Mouse (Mus musculus): ENCODE data around the gene Ccdc63. TPM values are rescaled to one million over a fixed set of nuclear protein-coding genes. Genes with fewer than 3 reads are reported as not detected.
"Not testable (repeated sequence)": the region's sequence is repeated elsewhere in the genome, so short reads cannot be mapped to it uniquely, and the experiment has no call there.

Ccdc63 gene
- total RNA-seq, 2 experiments from 2014 or later: not detected

DNA sequence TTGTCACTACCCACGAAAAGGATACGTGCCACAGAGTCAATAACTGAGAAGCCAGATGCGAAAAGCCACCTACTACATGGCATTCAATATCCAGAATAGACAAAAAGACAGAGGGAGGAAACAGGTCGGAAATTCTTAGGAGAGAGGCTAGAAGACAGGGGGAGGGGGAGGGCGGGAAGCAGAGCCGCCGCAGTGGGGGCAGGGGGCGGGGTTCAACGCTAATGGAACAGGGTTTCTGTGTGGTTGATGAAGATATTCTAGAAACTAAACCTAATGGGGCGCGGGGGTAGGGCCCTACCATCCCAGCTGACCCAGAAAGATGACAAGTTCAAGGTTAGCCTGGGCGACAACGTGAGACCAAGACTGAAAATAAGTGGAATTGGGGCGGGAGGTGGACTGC, 13.4 kb upstream of the Ccdc63 start:
- intact Hi-C loops (cut with DNase I): no loop called here
- no peak for DNase-seq

- intact Hi-C loops (cut with DNase I); DNase-seq: not testable (repeated sequence)
Measured at GRCm38 (mm10) chr5:122152508-122152907, 11.9 kb upstream of the Ccdc63 start.

- DNase-seq: no peak
- intact Hi-C loops (cut with DNase I): no loop called here
Measured at GRCm38 (mm10) chr5:122149259-122149658, 8.6 kb upstream of the Ccdc63 start.

- intact Hi-C loops (cut with DNase I): no loop called here
Measured at GRCm38 (mm10) chr5:122148107-122148506, 7.5 kb upstream of the Ccdc63 start.

GRCm38 (mm10) chr5:122146609-122147008, 6.0 kb upstream of the Ccdc63 start:
- DNase-seq: no peak
- intact Hi-C loops (cut with DNase I): no loop called here

More at GRCm38 (mm10) chr5:122148107-122148506, 7.5 kb upstream of the Ccdc63 start:
- DNase-seq: no peak

GRCm38 (mm10) chr5:122146056-122146580, 5.5 kb upstream of the Ccdc63 start:
- peak; percentile 68 to 72 for DNase-seq
- intact Hi-C loops (cut with DNase I): no loop called here

- DNase-seq: peak; percentile 66 to 73
- intact Hi-C loops (cut with DNase I): no loop called here
Measured at GRCm38 (mm10) chr5:122145381-122146055, 4.9 kb upstream of the Ccdc63 start.

DNA sequence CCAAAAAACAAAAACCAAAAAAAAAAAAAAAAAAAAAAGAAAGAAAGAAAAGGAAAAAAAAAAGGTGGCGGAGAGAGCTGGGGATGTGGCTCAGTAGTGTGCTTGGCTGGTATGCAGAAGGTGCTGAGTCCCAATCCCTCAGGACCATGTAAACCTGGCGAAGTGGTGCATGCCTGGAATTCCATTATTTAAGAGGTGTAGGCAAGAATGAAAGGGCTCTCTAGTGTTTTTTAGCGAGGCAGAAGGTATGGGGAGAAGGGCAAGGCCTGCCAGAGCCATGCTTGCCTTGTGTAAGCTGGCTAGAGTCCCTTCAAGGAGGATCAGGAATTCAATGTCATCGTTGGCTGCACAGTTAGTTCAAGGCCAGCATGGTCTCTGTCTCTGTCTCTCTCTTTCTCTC, 4.2 kb upstream of the Ccdc63 start:
- intact Hi-C loops (cut with DNase I): no loop called here
- DNase-seq: no peak

- peak; percentile 55 to 58 for DNase-seq
- intact Hi-C loops (cut with DNase I): loop anchor here (2.0 kb wide), 1 partner anchor 15 kb away; the partner anchor contains the start of gene Ppp1cc
Measured at GRCm38 (mm10) chr5:122143543-122143942, 2.9 kb upstream of the Ccdc63 start.

DNA sequence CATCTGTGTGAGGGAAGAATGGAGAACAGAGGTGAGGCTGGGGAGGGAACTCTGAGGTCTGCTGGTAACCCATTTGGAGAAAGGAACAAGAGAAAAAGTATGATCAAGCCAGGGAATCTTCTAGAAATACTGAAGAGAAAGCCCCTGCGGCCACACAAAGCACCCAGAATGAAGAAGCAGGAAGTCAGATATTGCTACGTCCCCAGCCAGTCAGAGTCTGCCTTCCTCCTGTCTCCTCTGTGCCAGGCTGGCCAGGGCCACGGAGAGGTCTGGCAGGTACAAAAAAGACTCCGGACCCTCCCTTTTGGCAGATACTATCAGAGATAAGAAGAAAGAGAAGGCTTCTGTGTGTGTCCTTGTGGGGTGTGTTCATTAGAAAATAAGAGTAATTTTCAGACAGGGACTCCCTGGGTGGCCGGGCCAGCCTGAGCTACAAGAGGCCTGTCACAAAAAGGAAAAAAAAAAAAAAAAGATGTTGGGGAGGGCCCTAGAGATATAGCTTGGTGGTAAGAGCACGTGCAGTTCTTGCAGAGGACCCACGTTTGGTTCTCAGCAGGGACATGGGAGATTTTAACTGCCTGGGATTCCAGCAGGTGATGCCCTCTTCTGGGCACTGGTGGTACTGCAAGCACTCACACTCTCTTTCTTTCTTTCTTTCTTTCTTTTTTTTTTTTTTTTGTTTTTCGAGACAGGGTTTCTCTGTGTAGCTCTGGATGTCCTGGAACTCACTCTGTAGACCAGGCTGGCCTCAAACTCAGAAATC, 1.8 kb upstream of the Ccdc63 start:
- peak; percentile 42 to 66 for DNase-seq
- intact Hi-C loops (cut with DNase I): loop anchor here (2.0 kb wide), 1 partner anchor 16 kb away; the partner anchor contains the start of gene Ppp1cc

- DNase-seq: not testable (repeated sequence)
Measured at GRCm38 (mm10) chr5:122139771-122140170, 852 bp downstream of the Ccdc63 start.

DNA sequence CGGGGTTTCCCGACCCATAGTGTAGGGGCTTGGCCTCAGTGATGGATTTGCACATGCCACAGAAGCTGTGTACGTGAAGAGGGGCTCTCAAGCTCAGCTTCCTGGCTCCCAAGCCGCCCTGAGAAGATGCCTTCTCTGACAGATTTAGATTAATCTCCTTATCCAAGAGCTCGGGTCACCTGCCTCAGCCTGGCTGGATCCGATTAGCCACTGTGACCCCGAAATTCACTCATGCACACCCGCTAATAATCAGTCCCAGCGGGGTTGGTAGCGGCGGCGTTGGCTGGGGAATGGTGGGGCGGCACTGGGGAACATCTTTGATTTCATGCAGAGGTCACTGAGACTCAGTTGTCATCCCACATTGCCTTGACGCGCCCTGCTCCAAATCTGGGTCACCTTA, 1.8 kb downstream of the Ccdc63 start:
- DNase-seq: no peak

More at GRCm38 (mm10) chr5:122139771-122140170, 852 bp downstream of the Ccdc63 start:
- intact Hi-C loops (cut with DNase I): loop anchor here (10.0 kb wide), 1 partner anchor 235 kb away; the partner anchor contains the start of genes Fam216a and Gpn3

GRCm38 (mm10) chr5:122136508-122137408, 3.9 kb downstream of the Ccdc63 start:
- intact Hi-C loops (cut with DNase I): loop anchor here (10.0 kb wide), 1 partner anchor 238 kb away; the partner anchor contains the start of genes Fam216a and Gpn3
- DNase-seq: peak; percentile 78 to 79

More for the DNA sequence above, 1.8 kb downstream of the Ccdc63 start:
- intact Hi-C loops (cut with DNase I): loop anchor here (10.0 kb wide), 1 partner anchor 236 kb away; the partner anchor contains the start of genes Fam216a and Gpn3

DNA sequence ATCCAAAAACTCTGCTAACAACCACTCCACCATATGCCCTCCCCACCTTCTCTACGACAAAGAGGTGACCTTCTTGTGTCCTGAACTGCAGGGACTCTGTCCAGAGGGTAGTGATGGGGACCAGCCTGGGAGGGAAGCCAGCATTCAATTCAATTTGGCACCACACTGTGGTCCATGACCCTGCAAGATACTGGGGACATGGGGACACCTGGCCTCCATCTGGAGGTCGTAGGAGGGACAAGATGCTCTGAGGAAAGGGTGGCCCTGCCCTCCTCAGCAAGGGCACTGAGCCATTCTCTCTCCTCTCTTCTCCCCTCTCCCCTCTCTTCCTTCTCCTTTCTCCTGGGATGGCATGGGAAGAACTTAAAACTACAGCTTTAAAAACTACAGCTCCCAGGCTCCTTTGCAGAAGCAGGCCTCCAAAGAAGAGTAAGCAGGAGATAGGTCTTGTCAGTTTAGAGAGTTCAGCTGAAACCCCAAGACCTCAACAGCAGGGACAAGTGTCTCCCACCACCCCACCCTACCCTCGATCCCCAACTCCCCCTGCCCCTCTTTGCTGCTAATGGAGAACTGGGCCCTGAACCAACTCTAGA, 5.2 kb downstream of the Ccdc63 start:
- intact Hi-C loops (cut with DNase I): loop anchor here (10.0 kb wide), 1 partner anchor 239 kb away; the partner anchor contains the start of genes Fam216a and Gpn3
- DNase-seq: no peak

DNA sequence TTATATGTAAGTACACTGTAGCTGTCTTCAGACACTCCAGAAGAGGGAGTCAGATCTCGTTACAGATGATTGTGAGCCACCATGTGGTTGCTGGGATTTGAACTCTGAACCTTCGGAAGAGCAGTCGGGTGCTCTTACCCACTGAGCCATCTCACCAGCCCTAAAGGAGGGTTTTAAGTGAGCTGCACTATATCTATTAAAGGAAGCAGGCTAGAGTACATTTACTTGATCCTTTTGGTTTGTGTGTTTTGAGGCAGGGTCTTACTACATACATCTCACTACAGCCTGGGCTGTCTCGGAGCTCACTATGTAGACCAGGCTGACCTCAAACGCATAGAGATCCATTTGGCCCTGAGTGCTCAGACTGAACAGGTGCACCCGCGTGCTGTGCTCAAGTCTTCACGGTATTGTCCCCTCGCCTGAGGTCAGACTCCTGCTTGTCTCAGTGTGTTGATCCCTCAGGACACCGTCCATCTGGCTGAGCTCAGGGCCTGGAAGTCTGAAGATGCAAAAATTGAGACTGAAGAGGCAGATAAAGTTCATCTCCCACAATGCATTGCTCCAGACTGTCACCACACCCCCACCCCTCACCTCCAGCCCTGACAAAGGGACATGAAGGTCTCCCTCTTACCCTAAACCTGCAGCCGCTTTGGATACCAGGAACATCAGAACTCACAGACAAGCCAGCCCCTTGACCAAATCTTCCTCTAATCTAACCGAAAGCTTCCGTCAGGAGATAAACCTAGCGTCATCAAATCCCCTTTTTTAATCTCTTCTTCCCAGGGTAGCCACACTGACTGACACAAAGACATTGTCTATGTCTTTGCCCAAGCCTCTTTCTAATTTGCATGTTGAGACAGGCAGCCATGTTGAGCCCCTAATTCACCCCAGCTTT, 6.0 kb downstream of the Ccdc63 start:
- DNase-seq: no peak
- intact Hi-C loops (cut with DNase I): loop anchor here (5.0 to 10.0 kb wide), 2 partner anchors 128 to 240 kb away; partner anchors contain the start of genes Fam216a, Gpn3 and Tctn1

- intact Hi-C loops (cut with DNase I): loop anchor here (5.0 to 10.0 kb wide), 2 partner anchors 129 to 242 kb away; partner anchors contain the start of genes Fam216a, Gpn3 and Tctn1
- DNase-seq: no peak
Measured at GRCm38 (mm10) chr5:122133050-122133389, 7.6 kb downstream of the Ccdc63 start.

GRCm38 (mm10) chr5:122132167-122133049, 8.2 kb downstream of the Ccdc63 start:
- intact Hi-C loops (cut with DNase I): loop anchor here (5.0 to 10.0 kb wide), 2 partner anchors 130 to 242 kb away; partner anchors contain the start of genes Fam216a, Gpn3 and Tctn1

More at GRCm38 (mm10) chr5:122132167-122133049, 8.2 kb downstream of the Ccdc63 start:
- no peak for DNase-seq
